Mouse (Mus musculus) E14TG2a.4 (cell line): ENCODE measurements around the gene Nynrin.

Source experiments
- H3K27me3 ChIP-seq: 2 replicates; pipeline ENCODE4 v1.6.1; 2014; ENCODE audit warnings: low read length, control low read depth; ENCODE audit not compliant: insufficient read depth
- H3K36me3 ChIP-seq: 2 replicates; pipeline ENCODE4 v1.6.1; 2014; ENCODE audit warnings: low read length, control low read depth; ENCODE audit not compliant: insufficient read depth
- H3K4me1 ChIP-seq: replicated peaks from 2 replicates; pipeline ENCODE4 v1.6.1; 2014; ENCODE audit warnings: low read depth, low read length, control low read depth
- H3K4me3 ChIP-seq: replicated peaks from 2 replicates; pipeline ENCODE4 v1.5.1; 2014; ENCODE audit warnings: mild to moderate bottlenecking, low read length
- H3K9me3 ChIP-seq: 2 replicates; pipeline ENCODE4 v1.6.1; 2014; ENCODE audit warnings: low read length, control low read depth
- CTCF ChIP-seq: conservative IDR thresholded peaks from 2 replicates; pipeline ENCODE4 v1.5.1; 2014; ENCODE audit warnings: low read length
- NANOG ChIP-seq: IDR thresholded peaks from 2 replicates; pipeline ENCODE4 v1.6.1; 2014; ENCODE audit warnings: borderline replicate concordance, low read length, mixed read lengths
- POU5F1 ChIP-seq: IDR thresholded peaks from 2 replicates; pipeline ENCODE4 v1.6.1; 2014; ENCODE audit warnings: low read length, borderline replicate concordance

Nynrin gene

DNA sequence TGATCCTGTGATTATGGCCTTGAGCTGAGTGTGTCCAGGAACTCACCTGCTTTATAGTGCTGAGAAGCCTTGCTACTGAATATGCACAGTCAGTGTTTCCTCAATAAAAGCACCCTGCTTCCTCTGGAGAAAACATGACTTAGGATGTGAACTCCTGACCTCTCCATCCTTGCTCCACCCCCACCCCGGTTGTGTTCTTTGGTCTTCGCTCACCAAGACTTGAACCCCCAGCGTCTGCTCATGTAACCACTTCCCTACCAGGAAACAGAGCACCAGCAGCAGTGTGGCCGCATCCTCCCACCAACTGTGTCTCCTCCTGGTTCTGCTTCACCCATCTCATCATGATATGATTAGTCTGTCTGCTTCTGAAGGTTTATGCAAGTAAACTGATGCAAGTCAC, 59.6 kb downstream of the Nynrin start:
- Histone ChIP-seq H3K36me3 (no peaks in the 10 kb centered on the region), H3K9me3 (peaks cover 11% of the 10 kb centered on the region), H3K4me3 (no peak overlapping the region), H3K4me1 (peaks cover 14% of the 10 kb centered on the region), H3K27me3 (no peaks in the 10 kb centered on the region)
- TF ChIP-seq NANOG, result no peak
- no peak for TF ChIP-seq CTCF
- TF ChIP-seq POU5F1, result no peak

DNA sequence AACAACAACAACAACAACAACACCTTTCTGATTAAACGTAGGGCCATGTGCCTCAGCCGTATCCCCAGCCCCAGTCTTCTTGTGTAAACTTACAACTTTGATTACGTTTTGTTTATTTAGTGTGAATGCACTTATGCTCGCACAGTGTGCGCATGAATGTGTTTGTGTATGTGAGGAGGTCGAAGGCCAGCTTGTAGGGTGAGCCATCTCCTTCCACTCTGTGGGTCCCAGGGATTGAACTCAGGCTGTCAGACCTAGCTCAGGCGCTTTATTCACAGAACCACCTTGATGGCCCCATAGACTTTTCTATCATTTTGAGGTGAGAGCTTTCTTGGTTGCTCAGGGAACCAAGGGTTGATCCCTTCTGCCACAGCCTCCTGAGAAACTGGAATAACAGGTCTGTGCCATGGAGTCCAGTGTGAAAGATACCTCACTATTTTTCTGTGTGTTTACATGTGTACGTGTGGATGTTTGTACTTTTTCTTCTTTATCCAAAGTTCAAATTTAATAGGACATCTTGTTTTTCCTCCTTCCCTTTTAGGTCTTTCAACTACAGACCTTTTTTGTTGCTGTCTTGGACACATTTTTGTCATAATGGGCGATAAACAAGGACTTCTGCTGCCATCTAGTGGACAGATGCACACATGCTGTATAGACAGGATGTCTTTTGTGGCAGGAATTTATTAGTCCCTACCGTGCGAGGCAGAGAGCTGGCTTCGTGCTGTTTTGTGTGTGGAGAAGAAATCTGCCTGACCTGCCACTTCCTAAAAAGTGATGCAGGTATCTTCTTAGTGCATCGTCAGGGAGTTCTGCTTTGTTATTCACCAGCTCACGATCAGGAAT, 64.7 kb downstream of the Nynrin start:
- Histone ChIP-seq H3K4me1 (peaks cover 22% of the 10 kb centered on the region), H3K4me3 (no peak overlapping the region), H3K9me3 (no peaks in the 10 kb centered on the region), H3K27me3 (no peaks in the 10 kb centered on the region), H3K36me3 (no peaks in the 10 kb centered on the region)
- TF ChIP-seq CTCF (peak; percentile 87), POU5F1 (no peak)

DNA sequence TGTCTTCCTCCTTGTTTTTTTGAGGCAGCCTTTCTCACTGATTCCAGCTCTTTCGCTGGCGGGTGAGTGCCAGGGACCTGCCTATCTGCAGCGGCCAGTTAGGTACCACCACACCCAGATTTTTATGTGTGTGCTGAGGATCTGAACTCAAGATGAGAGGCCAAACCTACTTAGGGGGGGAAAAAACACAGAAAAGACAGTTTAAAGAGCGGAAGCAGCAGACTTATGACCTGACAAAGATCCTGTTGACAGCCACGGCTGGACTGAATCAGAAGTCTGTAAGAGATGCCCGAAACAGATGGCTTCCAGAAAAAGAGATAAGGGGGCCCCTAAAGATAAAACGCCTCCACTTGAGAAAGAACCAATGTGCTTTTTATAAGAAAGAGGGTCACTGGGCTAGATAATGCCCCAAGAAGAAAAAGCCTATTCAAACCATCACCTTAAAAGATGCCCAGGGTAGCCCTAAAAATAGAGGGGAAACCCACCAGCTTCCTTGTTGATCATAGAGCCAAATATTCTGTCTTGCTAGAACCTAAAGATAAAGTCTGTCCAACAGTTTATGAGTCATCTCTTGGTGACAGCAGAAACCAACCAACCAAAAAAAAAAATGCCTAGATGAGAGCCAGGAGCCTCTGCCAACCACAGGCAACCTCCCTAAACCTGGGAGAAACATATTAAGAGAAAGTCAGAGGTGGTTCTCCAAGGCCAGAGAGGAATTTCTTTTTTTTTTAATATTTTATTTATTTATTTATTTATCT, 68.8 kb downstream of the Nynrin start:
- H3K27me3 ChIP-seq, result no peaks in the 10 kb centered on the region
- H3K9me3 ChIP-seq, result no peaks in the 10 kb centered on the region
- no peaks in the 10 kb centered on the region for H3K36me3 ChIP-seq
- peaks cover 17% of the 10 kb centered on the region for H3K4me1 ChIP-seq
- H3K4me3 ChIP-seq, result no peak overlapping the region
- TF ChIP-seq NANOG (no peak), POU5F1 (no peak), CTCF (no peak)
